Mouse (Mus musculus): ENCODE measurements at regions not wholly inside any gene's neighbourhood (a gene's known extent, or its start where the extent isn't known, plus 50 kb on each side); places are given as distances from the start of the nearest gene placed in this dataset.

GRCm38 (mm10) chr8:66568861-66569260, 57.3 kb downstream of the Tktl2 start:
- in situ Hi-C loops (cut with MboI, MseI), result loop anchor here (25.0 kb wide), 1 partner anchor 1993 kb away; no protein-coding TSS in a partner anchor

GRCm38 (mm10) chr8:66586182-66586581, 74.6 kb downstream of the Tktl2 start:
- in situ Hi-C loops (cut with MboI, MseI), result no loop called here

- in situ Hi-C loops (cut with MboI, MseI), result no loop called here
Observed at GRCm38 (mm10) chr8:66586850-66587249, 75.3 kb downstream of the Tktl2 start.

- in situ Hi-C loops (cut with MboI, MseI), result no loop called here
Observed at GRCm38 (mm10) chr8:66587272-66587671, 75.7 kb downstream of the Tktl2 start.

GRCm38 (mm10) chr8:66589437-66589836, 77.9 kb downstream of the Tktl2 start:
- in situ Hi-C loops (cut with MboI, MseI), result no loop called here

- in situ Hi-C loops (cut with MboI, MseI), result no loop called here
Observed at GRCm38 (mm10) chr8:66607194-66607593, 80.7 kb downstream of the Npy5r start.

- in situ Hi-C loops (cut with MboI, MseI), result no loop called here
Observed at GRCm38 (mm10) chr8:66623361-66623760, 64.6 kb downstream of the Npy5r start.

- in situ Hi-C loops (cut with MboI, MseI), result no loop called here
Observed at GRCm38 (mm10) chr8:66623822-66624221, 64.1 kb downstream of the Npy5r start.

Data from regulatory T cell (primary cell).